Mouse (Mus musculus): ENCODE measurements around the gene Iqgap2. TPM values are rescaled to one million over a fixed set of nuclear protein-coding genes. Genes with fewer than 3 reads are reported as not detected.

Iqgap2 gene
- total and polyA plus RNA-seq, 2 experiments from 2014 or later = 2.0 to 5.4 TPM

DNA sequence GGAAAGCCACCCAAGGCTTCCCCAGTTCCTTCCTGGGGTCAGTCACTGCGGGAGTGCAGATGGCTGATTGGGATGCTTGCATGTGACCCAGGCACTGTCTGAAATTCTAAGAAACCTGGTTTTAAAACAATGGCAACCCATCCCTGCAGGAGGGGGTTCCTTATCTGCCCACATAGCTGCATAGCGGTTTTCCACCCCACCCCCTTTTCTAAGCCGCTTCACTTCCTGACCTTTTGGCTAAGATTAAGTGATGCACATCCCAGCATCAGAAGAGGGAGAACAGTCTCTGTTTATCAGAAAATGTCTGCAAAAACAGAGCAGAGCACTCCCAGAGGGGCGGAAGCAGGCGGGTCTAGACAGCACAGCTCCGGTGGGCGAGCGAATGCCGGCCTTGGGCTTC is 234.6 kb downstream of the Iqgap2 start:
- Histone ChIP-seq H3K9me3 (ENCODE audit: low read length) (no peaks in the 10 kb centered on the region), H3K27me3 (ENCODE audit: insufficient read depth, low read length) (no peaks in the 10 kb centered on the region), H3K9ac (replicated peaks; ENCODE audit: low read length, poor library complexity, severe bottlenecking) (no peak overlapping the region), H3K4me1 (ENCODE audit: insufficient read depth, low read length) (no peaks in the 10 kb centered on the region), H3K4me3 (ENCODE audit: low read depth, low read length) (no peak overlapping the region), H3K36me3 (ENCODE audit: insufficient read depth, low read length) (peaks cover 3% of the 10 kb centered on the region; the same call in 1 of the 2 replicates), H3K27ac (ENCODE audit: low read depth, low read length) (no peak overlapping the region), H3K4me2 (ENCODE audit: low read depth, low read length, poor library complexity, severe bottlenecking) (no peak overlapping the region)
- ATAC-seq (ENCODE audit: low FRiP score) (no peak), DNase-seq (ENCODE audit: low spot score) (no peak)
- no peak for TF ChIP-seq CTCF (IDR thresholded peaks at IDR 0.05)
- WGBS = 67% methylated on average over 9 of the region's 9 CpGs

GRCm38 (mm10) chr13:95655284-95655683 is 236.4 kb downstream of the Iqgap2 start:
- WGBS = 58% methylated on average over 9 of the region's 9 CpGs
- Histone ChIP-seq H3K4me2 (ENCODE audit: low read depth, low read length, poor library complexity, severe bottlenecking) (no peak overlapping the region), H3K36me3 (ENCODE audit: insufficient read depth, low read length) (peaks cover 3% of the 10 kb centered on the region; the same call in 1 of the 2 replicates), H3K9me3 (ENCODE audit: low read length) (no peaks in the 10 kb centered on the region), H3K4me1 (ENCODE audit: insufficient read depth, low read length) (no peaks in the 10 kb centered on the region), H3K27ac (ENCODE audit: low read depth, low read length) (no peak overlapping the region), H3K9ac (replicated peaks; ENCODE audit: low read length, poor library complexity, severe bottlenecking) (0 out of 2 replicates have a peak overlapping the region, but pooled peaks have one; percentile 29), H3K27me3 (ENCODE audit: insufficient read depth, low read length) (no peaks in the 10 kb centered on the region), H3K4me3 (ENCODE audit: low read depth, low read length) (no peak overlapping the region)
- TF ChIP-seq CTCF (IDR thresholded peaks at IDR 0.05) = no peak
- DNase-seq (ENCODE audit: low spot score) (peak; percentile 43), ATAC-seq (ENCODE audit: low FRiP score) (no peak)

- no peak for TF ChIP-seq CTCF (IDR thresholded peaks at IDR 0.05)
- H3K4me2 ChIP-seq (ENCODE audit: low read depth, low read length, poor library complexity, severe bottlenecking) = no peak overlapping the region
- peaks cover 3% of the 10 kb centered on the region; the same call in 1 of the 2 replicates for H3K36me3 ChIP-seq (ENCODE audit: insufficient read depth, low read length)
- no peak overlapping the region for H3K4me3 ChIP-seq (ENCODE audit: low read depth, low read length)
- no peaks in the 10 kb centered on the region for H3K4me1 ChIP-seq (ENCODE audit: insufficient read depth, low read length)
- no peaks in the 10 kb centered on the region for H3K27me3 ChIP-seq (ENCODE audit: insufficient read depth, low read length)
- DNase-seq (ENCODE audit: low spot score) = no peak
- no peak for ATAC-seq (ENCODE audit: low FRiP score)
- no peak overlapping the region for H3K27ac ChIP-seq (ENCODE audit: low read depth, low read length)
- no peak overlapping the region for H3K9ac ChIP-seq (replicated peaks; ENCODE audit: low read length, poor library complexity, severe bottlenecking)
- 90% methylated on average over 4 of the region's 4 CpGs for WGBS
- no peaks in the 10 kb centered on the region for H3K9me3 ChIP-seq (ENCODE audit: low read length)
These were observed 238.0 kb downstream of the Iqgap2 start for GRCm38 (mm10) chr13:95653696-95654095.

- no peak for DNase-seq (ENCODE audit: low spot score)
- no peak overlapping the region for H3K4me2 ChIP-seq (ENCODE audit: low read depth, low read length, poor library complexity, severe bottlenecking)
- H3K27me3 ChIP-seq (ENCODE audit: insufficient read depth, low read length) = no peaks in the 10 kb centered on the region
- no peak for ATAC-seq (ENCODE audit: low FRiP score)
- H3K9ac ChIP-seq (replicated peaks; ENCODE audit: low read length, poor library complexity, severe bottlenecking) = no peak overlapping the region
- no peaks in the 10 kb centered on the region for H3K36me3 ChIP-seq (ENCODE audit: insufficient read depth, low read length)
- TF ChIP-seq CTCF (IDR thresholded peaks at IDR 0.05) = no peak
- H3K4me3 ChIP-seq (ENCODE audit: low read depth, low read length) = no peak overlapping the region
- no peak overlapping the region for H3K27ac ChIP-seq (ENCODE audit: low read depth, low read length)
- H3K4me1 ChIP-seq (ENCODE audit: insufficient read depth, low read length) = no peaks in the 10 kb centered on the region
- H3K9me3 ChIP-seq (ENCODE audit: low read length) = no peaks in the 10 kb centered on the region
- WGBS = 86% methylated on average over 7 of the region's 7 CpGs
These were observed 239.7 kb downstream of the Iqgap2 start for GRCm38 (mm10) chr13:95651870-95652668.

DNA sequence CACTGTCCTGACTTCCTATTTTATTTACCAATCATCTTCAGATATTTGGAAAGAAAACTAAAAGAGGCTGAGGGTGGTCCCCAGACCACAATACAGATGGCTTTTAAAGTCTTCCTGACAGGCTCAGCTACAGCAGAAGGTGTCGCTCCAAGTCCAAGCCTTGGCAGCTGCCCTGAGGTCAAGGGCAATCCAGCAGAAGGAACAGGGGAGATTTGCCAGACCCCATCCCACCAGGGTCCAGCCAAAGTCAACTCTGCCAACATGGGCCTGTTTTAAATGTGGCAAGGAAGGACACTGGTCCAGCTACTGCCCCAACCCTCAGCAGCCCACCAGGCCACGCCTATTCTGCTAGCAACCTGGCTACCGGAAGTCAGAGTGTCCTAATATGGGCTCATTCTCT is 241.8 kb downstream of the Iqgap2 start:
- DNase-seq (ENCODE audit: low spot score) = no peak
- no peaks in the 10 kb centered on the region for H3K9me3 ChIP-seq (ENCODE audit: low read length)
- ATAC-seq (ENCODE audit: low FRiP score) = no peak
- H3K36me3 ChIP-seq (ENCODE audit: insufficient read depth, low read length) = no peaks in the 10 kb centered on the region
- TF ChIP-seq CTCF (IDR thresholded peaks at IDR 0.05) = no peak
- no peak overlapping the region for H3K4me2 ChIP-seq (ENCODE audit: low read depth, low read length, poor library complexity, severe bottlenecking)
- no peak overlapping the region for H3K4me3 ChIP-seq (ENCODE audit: low read depth, low read length)
- no peak overlapping the region for H3K9ac ChIP-seq (replicated peaks; ENCODE audit: low read length, poor library complexity, severe bottlenecking)
- no peak overlapping the region for H3K27ac ChIP-seq (ENCODE audit: low read depth, low read length)
- 92% methylated on average over 3 of the region's 3 CpGs for WGBS
- H3K4me1 ChIP-seq (ENCODE audit: insufficient read depth, low read length) = no peaks in the 10 kb centered on the region
- no peaks in the 10 kb centered on the region for H3K27me3 ChIP-seq (ENCODE audit: insufficient read depth, low read length)

GRCm38 (mm10) chr13:95647248-95647647 is 244.5 kb downstream of the Iqgap2 start:
- no peak for ATAC-seq (ENCODE audit: low FRiP score)
- H3K36me3 ChIP-seq (ENCODE audit: insufficient read depth, low read length) = no peaks in the 10 kb centered on the region
- no peak overlapping the region for H3K4me2 ChIP-seq (ENCODE audit: low read depth, low read length, poor library complexity, severe bottlenecking)
- no peaks in the 10 kb centered on the region for H3K9me3 ChIP-seq (ENCODE audit: low read length)
- DNase-seq (ENCODE audit: low spot score) = no peak
- H3K9ac ChIP-seq (replicated peaks; ENCODE audit: low read length, poor library complexity, severe bottlenecking) = no peak overlapping the region
- H3K27me3 ChIP-seq (ENCODE audit: insufficient read depth, low read length) = no peaks in the 10 kb centered on the region
- no peaks in the 10 kb centered on the region for H3K4me1 ChIP-seq (ENCODE audit: insufficient read depth, low read length)
- no peak for TF ChIP-seq CTCF (IDR thresholded peaks at IDR 0.05)
- H3K27ac ChIP-seq (ENCODE audit: low read depth, low read length) = no peak overlapping the region
- 84% methylated on average over 4 of the region's 4 CpGs for WGBS
- no peak overlapping the region for H3K4me3 ChIP-seq (ENCODE audit: low read depth, low read length)
